Mouse (Mus musculus): ENCODE data around the gene Csdc2.

GRCm38 (mm10) chr15:81927741-81928140 is 8.8 kb upstream of the Csdc2 start:
- no peak for TF ChIP-seq POLR2A (IDR thresholded peaks at IDR 0.05; ENCODE audit: borderline replicate concordance, extremely low read depth, low read depth, low read length)
- no peak for TF ChIP-seq CTCF (IDR thresholded peaks at IDR 0.05; ENCODE audit: insufficient read depth, low read length)
